Mouse (Mus musculus) mesoderm, embryonic 11.5 days (tissue): ENCODE data around the gene Mab21l3.
A peak's percentile ranks its signal among the peaks of the same experiment; 100 is the strongest.

Source experiments
- DNase-seq: peaks from one replicate; pipeline ENCODE4 v3.0.0-alpha.2; 2012; ENCODE audit warnings: low read depth, low spot score

The Mab21l3 gene

GRCm38 (mm10) chr3:101802746-101803145, 46.0 kb downstream of the Mab21l3 start:
- DNase-seq, result no peak

GRCm38 (mm10) chr3:101800596-101801018, 48.2 kb downstream of the Mab21l3 start:
- DNase-seq, result no peak

GRCm38 (mm10) chr3:101799852-101800595, 48.7 kb downstream of the Mab21l3 start:
- no peak for DNase-seq

- DNase-seq, result no peak
Measured at GRCm38 (mm10) chr3:101797830-101798709, 50.7 kb downstream of the Mab21l3 start.

- no peak for DNase-seq
Measured at GRCm38 (mm10) chr3:101796212-101796611, 52.5 kb downstream of the Mab21l3 start.

GRCm38 (mm10) chr3:101795387-101796039, 53.2 kb downstream of the Mab21l3 start:
- no peak for DNase-seq

- DNase-seq, result no peak
Measured at GRCm38 (mm10) chr3:101794666-101795065, 54.1 kb downstream of the Mab21l3 start.

- no peak for DNase-seq
Measured at GRCm38 (mm10) chr3:101794026-101794425, 54.7 kb downstream of the Mab21l3 start.

GRCm38 (mm10) chr3:101792191-101792590, 56.6 kb downstream of the Mab21l3 start:
- no peak for DNase-seq

- DNase-seq, result no peak
Measured at GRCm38 (mm10) chr3:101784768-101785424, 63.9 kb downstream of the Mab21l3 start.

GRCm38 (mm10) chr3:101783793-101784192, 65.0 kb downstream of the Mab21l3 start:
- no peak for DNase-seq

GRCm38 (mm10) chr3:101780874-101781483, 67.8 kb downstream of the Mab21l3 start:
- DNase-seq, result peak; percentile 44

GRCm38 (mm10) chr3:101778896-101779665, 69.7 kb downstream of the Mab21l3 start:
- DNase-seq, result peak; percentile 43

GRCm38 (mm10) chr3:101775732-101776131, 73.0 kb downstream of the Mab21l3 start:
- no peak for DNase-seq

- no peak for DNase-seq
Measured at GRCm38 (mm10) chr3:101770540-101770939, 78.2 kb downstream of the Mab21l3 start.

- no peak for DNase-seq
Measured at GRCm38 (mm10) chr3:101763566-101763965, 85.2 kb downstream of the Mab21l3 start.
